Mouse (Mus musculus): ENCODE data around the gene Sae1. TPM values are rescaled to one million over a fixed set of nuclear protein-coding genes. Genes with fewer than 3 reads are reported as not detected.

Gene Sae1
- polyA plus RNA-seq, 1 experiment from 2014 or later = 310 TPM

DNA sequence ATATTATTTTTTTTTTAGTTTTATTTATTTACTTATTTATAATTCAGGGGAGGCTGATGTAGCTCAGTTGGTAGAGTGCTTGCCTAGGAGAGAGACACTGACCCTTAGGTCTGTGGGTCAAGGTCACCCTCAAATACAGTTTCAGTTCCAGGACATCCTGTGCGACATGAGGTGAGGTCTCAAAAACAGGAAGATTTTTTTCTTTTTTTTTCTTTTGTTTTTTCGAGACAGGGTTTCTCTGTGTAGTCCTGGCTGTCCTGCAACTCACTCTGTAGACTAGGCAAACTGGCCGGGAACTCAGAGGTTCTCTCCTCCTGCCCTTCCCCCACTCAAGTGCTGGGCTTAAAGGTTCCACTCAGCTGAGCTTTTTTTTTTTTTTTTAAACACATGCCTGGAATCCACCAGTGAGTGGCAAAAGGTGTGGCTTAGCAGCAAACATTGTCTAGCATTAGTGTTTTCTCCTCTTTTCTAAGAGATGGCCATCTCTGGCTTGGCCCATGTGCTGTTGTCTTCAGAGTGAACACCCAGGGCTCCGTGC is 72.3 kb downstream of the Sae1 start:
- peaks cover 40% of the 10 kb centered on the region for H3K4me1 ChIP-seq (replicated peaks; ENCODE audit: control insufficient read depth, insufficient read depth, low read length)
- H3K4me3 ChIP-seq (ENCODE audit: low read length) = no peak overlapping the region
- peak overlapping the region; percentile 43; the same call in 1 of the 2 replicates for H3K27ac ChIP-seq (ENCODE audit: low read length)
- peaks cover 4% of the 10 kb centered on the region; the same call in 1 of the 2 replicates for H3K27me3 ChIP-seq (ENCODE audit: control insufficient read depth, insufficient read depth, low read depth, low read length)
- no peak for ATAC-seq (ENCODE audit: low read depth)
- no peak overlapping the region for H3K9ac ChIP-seq (ENCODE audit: low read length)
- no peaks in the 10 kb centered on the region for H3K9me3 ChIP-seq (ENCODE audit: control insufficient read depth, low read length)
- H3K4me2 ChIP-seq (ENCODE audit: low read depth, low read length) = no peak overlapping the region
- WGBS = 46% methylated on average over 4 of the region's 4 CpGs
- H3K36me3 ChIP-seq (ENCODE audit: control insufficient read depth, insufficient read depth, low read length) = no peaks in the 10 kb centered on the region

DNA sequence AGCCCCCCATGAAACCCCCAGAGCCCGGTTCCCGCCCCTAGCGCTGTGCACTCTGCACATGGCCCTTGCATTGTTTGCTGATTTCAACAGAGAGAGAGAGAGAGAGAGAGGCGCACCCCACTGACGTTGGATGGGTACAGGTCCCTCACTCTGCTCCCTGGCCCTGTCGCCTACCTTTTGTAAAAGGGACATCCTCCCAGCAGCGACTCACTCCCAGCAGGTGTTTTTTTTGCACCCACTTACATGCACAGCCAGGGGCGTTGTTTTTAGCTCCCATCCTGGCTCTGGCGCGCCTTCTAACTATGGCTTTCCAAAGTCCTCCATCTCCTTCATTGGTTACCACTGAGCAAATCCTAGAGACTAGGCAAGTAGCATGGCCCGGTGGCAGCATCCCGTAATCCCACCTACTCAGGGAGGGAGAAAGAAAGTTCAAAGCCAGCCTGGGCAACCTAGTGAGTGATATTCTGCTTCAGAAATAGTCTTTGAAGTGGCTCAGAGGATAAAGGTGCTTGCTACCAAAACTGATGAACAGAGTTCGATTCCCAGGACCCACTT is 73.3 kb downstream of the Sae1 start:
- Histone ChIP-seq H3K9me3 (ENCODE audit: control insufficient read depth, low read length) (no peaks in the 10 kb centered on the region), H3K27me3 (ENCODE audit: control insufficient read depth, insufficient read depth, low read depth, low read length) (peaks cover 4% of the 10 kb centered on the region; the same call in 1 of the 2 replicates), H3K4me3 (ENCODE audit: low read length) (peak overlapping the region; percentile 72), H3K4me2 (ENCODE audit: low read depth, low read length) (peak overlapping the region; percentile 100), H3K4me1 (replicated peaks; ENCODE audit: control insufficient read depth, insufficient read depth, low read length) (peaks cover 48% of the 10 kb centered on the region), H3K36me3 (ENCODE audit: control insufficient read depth, insufficient read depth, low read length) (no peaks in the 10 kb centered on the region), H3K9ac (ENCODE audit: low read length) (peak overlapping the region; percentile 90), H3K27ac (ENCODE audit: low read length) (peak overlapping the region; percentile 98)
- no peak for ATAC-seq (ENCODE audit: low read depth)
- 8% methylated on average over 13 of the region's 13 CpGs for WGBS

DNA sequence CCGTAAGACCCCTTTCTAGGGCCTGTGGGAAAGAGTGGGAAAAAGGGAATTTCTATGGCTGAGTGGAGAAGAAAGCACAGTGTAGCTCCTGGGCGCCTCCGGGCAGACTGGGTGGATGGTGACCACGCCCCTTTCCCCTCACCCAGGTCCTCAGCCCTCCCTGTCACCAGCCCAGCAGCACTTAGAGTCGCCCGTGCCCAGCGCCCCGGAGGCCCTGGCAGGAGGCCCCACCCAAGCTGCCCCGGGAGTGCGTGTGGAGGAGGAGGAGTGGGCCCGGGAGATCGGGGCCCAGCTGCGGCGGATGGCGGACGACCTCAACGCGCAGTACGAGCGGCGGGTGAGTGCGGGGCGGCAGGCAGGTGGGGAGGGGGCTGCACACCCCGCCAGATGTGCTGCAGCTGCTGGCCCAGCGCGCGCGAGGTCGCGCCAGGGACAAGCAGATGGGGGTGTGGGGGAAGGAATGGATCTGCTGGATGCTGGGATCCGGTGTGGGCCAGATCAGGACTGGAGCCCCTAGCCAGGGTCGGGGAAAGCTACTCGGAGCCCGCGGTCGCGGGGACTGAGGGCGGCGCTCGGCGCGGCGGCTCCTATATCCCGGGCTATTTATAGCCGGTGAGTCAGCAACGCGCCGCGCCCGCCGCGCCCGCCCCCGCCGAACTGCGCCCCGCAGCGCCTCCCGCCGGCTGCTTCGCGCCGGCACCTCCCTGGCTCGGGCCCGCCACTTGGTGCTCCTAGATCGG is 74.0 kb downstream of the Sae1 start:
- Histone ChIP-seq H3K4me2 (ENCODE audit: low read depth, low read length) (peak overlapping the region; percentile 100), H3K4me3 (ENCODE audit: low read length) (peak overlapping the region; percentile 72), H3K36me3 (ENCODE audit: control insufficient read depth, insufficient read depth, low read length) (no peaks in the 10 kb centered on the region), H3K27ac (ENCODE audit: low read length) (peak overlapping the region; percentile 98), H3K9me3 (ENCODE audit: control insufficient read depth, low read length) (no peaks in the 10 kb centered on the region), H3K9ac (ENCODE audit: low read length) (peak overlapping the region; percentile 90), H3K4me1 (replicated peaks; ENCODE audit: control insufficient read depth, insufficient read depth, low read length) (peaks cover 54% of the 10 kb centered on the region), H3K27me3 (ENCODE audit: control insufficient read depth, insufficient read depth, low read depth, low read length) (peaks cover 4% of the 10 kb centered on the region; the same call in 1 of the 2 replicates)
- WGBS = under 1% methylated on average over 48 of the region's 66 CpGs
- ATAC-seq (ENCODE audit: low read depth) = peak; percentile 72

DNA sequence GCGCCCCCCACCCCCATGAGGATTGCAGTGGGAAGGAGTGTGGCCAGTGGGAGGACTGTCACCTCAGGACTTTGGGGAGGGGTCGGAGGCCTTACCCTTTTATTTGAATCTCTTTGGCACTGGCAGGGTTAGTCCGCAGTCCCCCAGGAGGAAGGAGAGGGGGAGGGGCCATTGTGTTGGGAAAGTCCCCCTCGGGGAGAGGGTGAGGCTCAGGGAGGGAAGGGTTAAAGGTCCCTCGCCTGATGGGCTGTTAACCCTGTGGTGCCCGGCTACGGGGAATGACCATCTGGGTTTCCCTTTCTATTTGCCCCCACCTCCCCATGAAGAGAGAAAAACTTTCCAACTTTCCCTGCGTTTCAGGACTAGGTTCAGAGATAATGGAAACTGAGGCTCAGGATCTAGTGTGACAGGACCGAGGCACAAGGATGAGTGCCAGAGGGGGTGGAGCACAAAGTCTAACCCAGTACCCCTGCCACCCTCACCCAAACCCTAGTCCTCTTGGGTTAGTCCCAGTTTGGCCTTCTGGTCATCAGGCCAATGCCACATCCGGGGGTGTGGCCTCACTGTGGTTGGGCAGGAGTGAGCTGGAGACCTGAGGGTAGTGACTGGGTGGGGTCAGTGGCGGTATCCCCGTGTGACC is 74.8 kb downstream of the Sae1 start:
- peak overlapping the region; percentile 90 for H3K9ac ChIP-seq (ENCODE audit: low read length)
- 0% methylated on average over 11 of the region's 12 CpGs for WGBS
- peak overlapping the region; percentile 98 for H3K27ac ChIP-seq (ENCODE audit: low read length)
- peaks cover 4% of the 10 kb centered on the region; the same call in 1 of the 2 replicates for H3K27me3 ChIP-seq (ENCODE audit: control insufficient read depth, insufficient read depth, low read depth, low read length)
- ATAC-seq (ENCODE audit: low read depth) = peak; percentile 37; the same call in 1 of the 2 replicates
- H3K36me3 ChIP-seq (ENCODE audit: control insufficient read depth, insufficient read depth, low read length) = no peaks in the 10 kb centered on the region
- peak overlapping the region; percentile 100 for H3K4me2 ChIP-seq (ENCODE audit: low read depth, low read length)
- peaks cover 54% of the 10 kb centered on the region for H3K4me1 ChIP-seq (replicated peaks; ENCODE audit: control insufficient read depth, insufficient read depth, low read length)
- no peaks in the 10 kb centered on the region for H3K9me3 ChIP-seq (ENCODE audit: control insufficient read depth, low read length)
- peak overlapping the region; percentile 72 for H3K4me3 ChIP-seq (ENCODE audit: low read length)

DNA sequence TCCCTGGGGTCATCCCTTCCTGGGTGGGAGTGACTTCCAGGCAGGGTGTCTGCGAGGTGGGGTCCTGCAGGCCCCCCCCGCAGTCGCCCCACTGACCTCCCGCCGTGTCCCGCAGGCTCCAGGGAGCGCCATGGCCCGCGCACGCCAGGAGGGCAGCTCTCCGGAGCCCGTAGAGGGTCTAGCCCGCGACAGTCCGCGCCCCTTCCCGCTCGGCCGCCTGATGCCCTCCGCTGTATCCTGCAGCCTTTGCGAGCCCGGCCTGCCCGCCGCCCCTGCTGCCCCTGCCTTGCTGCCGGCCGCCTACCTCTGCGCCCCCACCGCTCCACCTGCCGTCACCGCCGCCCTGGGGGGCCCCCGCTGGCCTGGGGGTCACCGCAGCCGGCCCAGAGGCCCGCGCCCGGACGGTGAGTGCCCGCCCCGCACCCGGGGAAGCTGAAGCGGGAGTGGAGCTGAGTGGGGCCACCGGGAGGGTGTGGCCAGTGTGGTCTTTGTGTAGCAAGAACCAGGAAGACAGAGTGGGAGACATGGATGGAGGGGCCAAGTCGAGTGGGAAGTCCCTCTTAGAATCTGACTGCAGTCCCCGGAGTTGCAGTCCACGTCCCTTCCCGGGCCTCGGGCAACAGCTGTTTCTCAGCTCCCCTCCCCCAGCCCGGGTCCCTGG is 75.5 kb downstream of the Sae1 start:
- H3K27ac ChIP-seq (ENCODE audit: low read length) = peak overlapping the region; percentile 98
- H3K9me3 ChIP-seq (ENCODE audit: control insufficient read depth, low read length) = no peaks in the 10 kb centered on the region
- WGBS = under 1% methylated on average over 48 of the region's 49 CpGs
- H3K4me3 ChIP-seq (ENCODE audit: low read length) = peak overlapping the region; percentile 72
- peak overlapping the region; percentile 90 for H3K9ac ChIP-seq (ENCODE audit: low read length)
- peak; percentile 18; the same call in 1 of the 2 replicates for ATAC-seq (ENCODE audit: low read depth)
- no peaks in the 10 kb centered on the region for H3K36me3 ChIP-seq (ENCODE audit: control insufficient read depth, insufficient read depth, low read length)
- H3K4me2 ChIP-seq (ENCODE audit: low read depth, low read length) = peak overlapping the region; percentile 100
- peaks cover 4% of the 10 kb centered on the region; the same call in 1 of the 2 replicates for H3K27me3 ChIP-seq (ENCODE audit: control insufficient read depth, insufficient read depth, low read depth, low read length)
- peaks cover 54% of the 10 kb centered on the region for H3K4me1 ChIP-seq (replicated peaks; ENCODE audit: control insufficient read depth, insufficient read depth, low read length)

DNA sequence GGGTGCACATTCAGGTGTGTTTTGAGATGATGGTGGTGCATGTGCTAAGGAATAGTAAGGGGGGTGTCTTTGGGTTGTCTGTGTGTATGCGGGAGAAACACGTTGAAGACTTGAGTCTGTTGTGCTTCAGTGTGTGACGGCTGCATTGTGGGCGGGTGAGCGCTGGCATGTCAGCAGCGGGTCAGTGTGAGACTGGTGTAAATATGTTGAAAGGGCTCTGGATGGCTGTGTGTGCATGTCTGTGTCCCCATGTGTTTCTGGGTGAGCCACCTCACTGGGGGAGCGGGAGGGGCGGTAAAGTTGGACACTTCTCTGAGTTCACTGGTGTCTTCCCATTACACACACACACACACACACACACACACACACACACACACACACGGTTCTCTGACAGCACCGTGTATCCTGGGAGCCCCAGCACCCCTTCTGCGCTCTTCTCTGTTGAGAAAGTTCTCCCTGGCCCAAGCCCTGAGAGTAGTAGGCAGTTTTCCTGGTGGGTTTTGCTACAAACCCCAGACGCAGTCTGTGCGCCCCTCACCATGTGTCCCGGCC is 76.1 kb downstream of the Sae1 start:
- H3K36me3 ChIP-seq (ENCODE audit: control insufficient read depth, insufficient read depth, low read length) = no peaks in the 10 kb centered on the region
- peak overlapping the region; percentile 98 for H3K27ac ChIP-seq (ENCODE audit: low read length)
- peaks cover 54% of the 10 kb centered on the region for H3K4me1 ChIP-seq (replicated peaks; ENCODE audit: control insufficient read depth, insufficient read depth, low read length)
- H3K4me3 ChIP-seq (ENCODE audit: low read length) = peak overlapping the region; percentile 72
- H3K27me3 ChIP-seq (ENCODE audit: control insufficient read depth, insufficient read depth, low read depth, low read length) = peaks cover 4% of the 10 kb centered on the region; the same call in 1 of the 2 replicates
- H3K9me3 ChIP-seq (ENCODE audit: control insufficient read depth, low read length) = no peaks in the 10 kb centered on the region
- 0% methylated on average over 14 of the region's 14 CpGs for WGBS
- no peak for ATAC-seq (ENCODE audit: low read depth)
- peak overlapping the region; percentile 90 for H3K9ac ChIP-seq (ENCODE audit: low read length)
- peak overlapping the region; percentile 100 for H3K4me2 ChIP-seq (ENCODE audit: low read depth, low read length)

DNA sequence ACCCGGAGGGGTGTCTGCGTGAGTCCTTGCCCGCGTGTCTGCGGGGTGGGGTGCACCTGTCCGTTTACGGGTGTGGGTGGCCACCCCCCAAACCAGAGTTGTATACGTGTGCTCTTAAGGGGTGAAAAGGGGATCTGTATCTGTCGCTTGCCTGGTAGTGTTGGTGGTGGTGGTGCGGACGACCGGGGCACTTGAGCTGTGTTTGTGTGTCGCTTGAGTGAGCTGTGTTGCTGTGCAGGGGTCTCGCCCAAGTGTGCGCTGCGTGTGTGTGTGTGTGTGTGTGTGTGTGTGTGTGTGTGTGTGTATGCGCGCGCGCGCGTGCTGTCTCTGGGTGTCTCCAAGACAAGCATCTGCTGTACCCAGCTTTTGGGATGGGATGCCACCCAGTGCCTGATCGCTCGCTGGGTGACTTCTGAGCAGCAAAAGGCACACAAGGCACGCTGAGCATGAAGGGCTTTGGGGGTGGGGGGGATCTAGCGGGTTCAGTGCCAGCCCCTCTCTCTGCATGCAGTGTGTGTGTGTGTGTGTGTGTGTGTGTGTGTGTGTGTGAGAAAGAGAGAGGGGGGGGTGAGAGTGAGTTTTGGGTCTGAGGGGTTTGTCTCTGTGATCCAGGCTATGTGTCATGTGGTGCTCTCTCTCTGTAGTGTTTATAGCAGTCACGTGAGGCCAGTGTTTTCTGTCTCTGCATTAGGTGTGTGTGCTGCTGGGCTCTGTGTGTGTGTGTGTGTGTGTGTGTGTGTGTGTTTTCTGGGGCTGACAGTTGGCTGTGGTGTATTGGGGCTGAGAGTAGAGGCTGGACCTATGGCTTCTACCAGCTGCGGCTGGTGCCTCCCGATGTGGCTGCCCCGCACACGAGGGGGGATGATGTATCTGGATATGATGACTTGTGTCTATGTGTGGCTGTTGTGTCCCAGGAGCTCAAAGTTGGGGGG is 76.8 kb downstream of the Sae1 start:
- H3K27ac ChIP-seq (ENCODE audit: low read length) = peak overlapping the region; percentile 22; the same call in 1 of the 2 replicates
- H3K4me2 ChIP-seq (ENCODE audit: low read depth, low read length) = peak overlapping the region; percentile 100
- H3K9ac ChIP-seq (ENCODE audit: low read length) = peak overlapping the region; percentile 71
- H3K36me3 ChIP-seq (ENCODE audit: control insufficient read depth, insufficient read depth, low read length) = no peaks in the 10 kb centered on the region
- peaks cover 4% of the 10 kb centered on the region; the same call in 1 of the 2 replicates for H3K27me3 ChIP-seq (ENCODE audit: control insufficient read depth, insufficient read depth, low read depth, low read length)
- H3K4me3 ChIP-seq (ENCODE audit: low read length) = peak overlapping the region; percentile 72
- under 1% methylated on average over 31 of the region's 31 CpGs for WGBS
- H3K4me1 ChIP-seq (replicated peaks; ENCODE audit: control insufficient read depth, insufficient read depth, low read length) = peaks cover 54% of the 10 kb centered on the region
- no peaks in the 10 kb centered on the region for H3K9me3 ChIP-seq (ENCODE audit: control insufficient read depth, low read length)
- no peak for ATAC-seq (ENCODE audit: low read depth)

DNA sequence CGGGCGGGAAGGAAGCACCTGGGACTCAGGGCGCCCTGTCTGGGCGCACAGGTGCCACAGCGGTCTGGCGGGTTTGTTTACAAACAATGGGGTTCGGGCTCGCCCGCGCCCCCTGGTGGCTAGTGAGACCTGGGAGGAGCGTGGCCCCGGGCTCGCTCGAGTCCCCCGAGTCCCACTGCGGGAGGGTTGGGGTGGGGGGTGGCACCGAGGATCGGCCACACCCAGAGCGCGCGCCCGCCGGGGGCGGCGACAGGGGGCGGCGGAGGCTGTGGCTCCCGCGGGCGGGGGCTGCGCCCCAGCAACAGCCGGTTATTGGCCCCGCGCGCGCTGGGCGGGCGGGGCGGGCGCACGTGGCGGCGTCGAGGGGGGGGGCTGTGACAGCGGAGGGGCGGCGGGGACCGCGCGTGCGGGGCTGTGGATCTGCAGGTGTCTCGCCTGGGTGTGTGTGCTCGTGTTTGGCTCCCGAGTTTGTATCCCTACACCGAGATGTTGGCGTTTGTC is 77.5 kb downstream of the Sae1 start:
- Histone ChIP-seq H3K36me3 (ENCODE audit: control insufficient read depth, insufficient read depth, low read length) (no peaks in the 10 kb centered on the region), H3K27me3 (ENCODE audit: control insufficient read depth, insufficient read depth, low read depth, low read length) (peaks cover 4% of the 10 kb centered on the region; the same call in 1 of the 2 replicates), H3K9ac (ENCODE audit: low read length) (peak overlapping the region; percentile 71), H3K4me3 (ENCODE audit: low read length) (peak overlapping the region; percentile 72), H3K27ac (ENCODE audit: low read length) (peak overlapping the region; percentile 55), H3K4me1 (replicated peaks; ENCODE audit: control insufficient read depth, insufficient read depth, low read length) (peaks cover 48% of the 10 kb centered on the region), H3K9me3 (ENCODE audit: control insufficient read depth, low read length) (no peaks in the 10 kb centered on the region), H3K4me2 (ENCODE audit: low read depth, low read length) (peak overlapping the region; percentile 100)
- WGBS = under 1% methylated on average over 33 of the region's 56 CpGs
- peak; percentile 10 for ATAC-seq (ENCODE audit: low read depth)
